Mouse (Mus musculus) hindlimb bud, embryonic 11.5 days (tissue): ENCODE measurements around the gene Tbc1d4.

Source experiments
- DNase-seq: peaks from one replicate; pipeline ENCODE4 v3.0.0-alpha.2; 2012; ENCODE audit warnings: low read depth, low spot score; ENCODE audit errors: extremely low spot score

Tbc1d4 gene

DNA sequence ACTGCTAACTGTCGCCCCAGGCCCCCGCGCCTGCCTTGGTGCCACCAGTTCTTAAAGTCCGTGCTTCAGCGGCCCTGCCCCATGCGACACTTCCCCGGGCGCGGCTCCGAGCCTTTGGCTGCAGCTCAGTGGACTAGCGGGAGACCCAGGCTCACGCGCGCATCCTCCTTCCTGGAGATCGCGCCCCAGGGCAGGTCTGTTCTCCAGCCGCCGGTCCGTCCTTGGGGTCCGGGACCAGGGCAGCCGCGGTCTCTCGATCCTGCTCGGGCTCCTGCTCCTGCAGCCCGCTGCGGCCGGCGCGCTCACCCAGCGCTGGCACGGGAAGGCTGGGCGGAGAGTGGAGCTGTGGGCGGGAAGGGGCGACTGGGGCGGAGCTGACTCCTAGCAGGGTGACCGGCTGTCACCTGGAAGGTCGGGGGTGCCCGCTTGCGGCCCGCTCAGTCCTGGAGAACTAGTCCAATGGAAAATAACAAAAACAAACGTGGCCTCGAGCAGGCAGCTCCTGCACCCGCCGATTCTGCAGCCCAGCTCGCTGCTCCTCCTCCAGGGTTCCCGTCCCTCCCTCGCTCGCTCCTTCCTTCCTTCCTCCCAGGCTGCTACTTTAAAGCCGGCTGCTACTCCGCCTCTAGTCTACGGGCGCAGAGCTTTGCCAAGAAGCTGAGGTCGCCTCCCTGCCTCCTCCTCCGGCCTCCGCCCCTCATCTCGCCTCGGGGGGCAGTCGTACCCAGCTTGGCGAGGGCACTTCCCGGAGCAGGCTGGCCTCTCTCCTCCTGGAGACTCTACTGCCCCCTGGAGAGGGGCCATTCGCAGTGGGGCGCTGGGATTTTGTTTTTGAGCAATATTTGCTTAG, at the start of gene Tbc1d4:
Gene Tbc1d4, minus strand, starts transcription at position 673 of the 850 bp plus-strand sequence.
- no peak for DNase-seq

DNA sequence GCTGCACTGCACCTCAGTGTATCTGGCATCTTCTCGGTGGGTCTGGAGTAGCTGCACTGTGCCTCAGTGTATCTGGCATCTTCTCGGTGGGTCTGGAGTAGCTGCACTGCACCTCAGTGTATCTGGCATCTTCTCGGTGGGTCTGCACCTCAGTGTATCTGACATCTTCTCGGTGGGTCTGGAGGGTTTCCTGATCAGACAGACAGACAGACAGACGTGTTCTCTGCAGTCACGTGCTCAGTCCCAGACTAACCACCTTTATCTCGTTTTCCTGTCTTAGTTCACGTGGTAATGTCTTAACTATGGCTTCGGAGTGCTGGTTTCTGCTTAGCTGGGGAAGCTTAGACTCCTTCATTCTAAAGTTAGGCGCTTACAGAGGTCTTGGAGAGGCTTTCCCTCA, 47.3 kb upstream of the Tbc1d4 start:
- no peak for DNase-seq

DNA sequence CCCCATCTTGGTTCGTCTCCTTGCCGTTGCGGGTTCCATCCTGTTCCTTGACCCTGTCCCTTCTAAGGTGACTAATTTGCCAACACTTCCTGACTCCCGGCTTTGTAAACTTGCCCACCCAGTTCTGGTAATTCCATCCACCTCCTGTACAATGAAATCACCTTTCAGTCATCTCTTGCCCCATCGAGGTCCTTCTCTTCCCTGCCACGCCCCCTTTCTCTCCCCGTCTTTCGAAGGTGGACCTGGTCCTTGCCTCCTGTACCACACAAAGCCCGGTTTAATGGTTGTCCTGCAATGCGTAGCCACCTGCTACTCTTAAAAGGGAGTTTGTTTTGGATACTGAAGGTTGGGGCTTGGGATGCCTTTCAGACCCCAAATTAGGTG, 45.5 kb upstream of the Tbc1d4 start:
- no peak for DNase-seq

DNA sequence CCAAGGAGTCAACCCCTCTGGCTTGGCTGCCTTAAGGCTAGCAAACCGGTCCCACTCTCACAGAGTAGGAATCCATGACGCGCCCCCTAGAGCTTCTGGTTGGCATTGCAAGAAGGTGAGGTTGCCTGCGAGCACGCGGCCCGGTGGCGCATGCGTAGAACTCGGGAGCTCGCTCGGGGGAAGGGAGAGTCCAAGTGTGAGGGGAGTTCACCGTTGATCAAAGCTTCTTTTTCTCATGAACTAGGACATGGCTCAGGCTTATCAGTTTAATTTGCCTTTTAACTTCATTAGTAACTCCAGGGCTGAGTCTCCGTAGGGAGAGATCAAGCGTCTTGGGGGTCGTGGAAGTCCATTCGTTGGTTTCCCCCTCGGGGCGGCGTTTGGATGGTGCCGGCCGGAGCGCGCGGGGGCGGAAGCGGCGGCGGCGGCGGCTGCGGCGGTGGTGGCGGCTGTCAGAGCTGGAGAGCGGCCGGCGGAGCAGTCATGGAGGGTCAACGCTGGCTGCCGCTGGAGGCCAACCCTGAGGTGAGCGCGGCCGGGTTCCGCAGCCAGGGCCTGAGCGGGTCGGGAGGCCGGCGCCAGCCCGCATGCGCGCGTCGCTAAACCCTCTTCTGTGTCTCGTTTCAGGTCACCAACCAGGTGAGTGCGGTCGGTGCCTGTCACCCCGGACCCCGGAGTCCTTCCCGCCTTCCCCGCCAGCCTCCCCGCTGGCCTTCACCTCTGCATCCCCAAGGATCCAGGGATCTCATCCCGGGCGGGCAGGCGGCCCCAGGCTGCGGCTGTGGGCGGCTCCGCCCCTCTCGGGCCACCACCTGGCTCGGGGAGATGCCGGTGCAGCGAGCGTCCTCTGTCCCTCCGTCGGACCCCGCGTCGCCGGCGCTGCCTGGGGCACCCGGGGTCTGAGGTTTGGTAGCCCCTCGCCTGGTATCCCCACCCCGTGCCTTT, 44.9 kb upstream of the Tbc1d4 start, which contains the start of gene Uchl3:
Gene Uchl3, plus strand, starts transcription at position 387 of the 945 bp plus-strand sequence.
- DNase-seq: peak; percentile 90

GRCm38 (mm10) chr14:101652571-101652970, 43.6 kb upstream of the Tbc1d4 start:
- no peak for DNase-seq

GRCm38 (mm10) chr14:101650551-101650950, 41.6 kb upstream of the Tbc1d4 start:
- DNase-seq: no peak

GRCm38 (mm10) chr14:101644948-101645347, 36.0 kb upstream of the Tbc1d4 start:
- no peak for DNase-seq

DNA sequence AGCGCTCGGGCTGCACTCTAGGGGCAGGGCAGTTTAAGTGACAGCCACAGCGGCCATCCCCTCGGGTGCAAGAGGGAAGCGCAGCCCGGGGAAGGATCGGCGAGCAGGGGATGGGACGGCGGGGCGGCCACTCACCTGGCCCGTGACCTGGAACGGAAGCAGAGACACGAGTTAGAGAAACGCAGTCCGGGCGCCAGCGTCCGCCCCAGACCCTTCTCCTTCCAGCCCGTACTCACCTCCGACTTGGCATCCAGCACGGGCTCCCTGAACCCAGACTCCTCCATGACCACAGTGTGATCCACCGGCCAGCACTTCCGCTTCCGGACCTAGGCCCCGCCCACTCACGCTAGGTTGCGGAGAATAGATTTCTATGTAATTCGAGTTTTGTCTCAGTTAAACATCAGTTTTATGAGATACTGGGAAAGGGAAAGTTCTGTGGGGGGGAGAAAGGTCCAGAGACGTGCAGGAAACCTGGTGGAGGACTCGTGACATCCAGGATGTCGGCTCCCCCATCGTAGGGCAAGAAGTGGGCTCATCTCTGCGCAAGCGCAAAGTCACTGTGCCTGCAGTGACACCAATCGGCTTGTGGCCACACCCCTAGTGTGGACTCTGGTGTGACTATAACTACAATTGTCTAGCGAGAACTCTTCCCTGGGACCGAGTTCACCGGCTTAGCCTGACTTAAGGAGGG, 31.3 kb upstream of the Tbc1d4 start, which contains the start of gene Commd6:
Gene Commd6, minus strand, starts transcription at position 534 of the 691 bp plus-strand sequence.
- DNase-seq: peak; percentile 82

GRCm38 (mm10) chr14:101637381-101637780, 28.4 kb upstream of the Tbc1d4 start:
- no peak for DNase-seq

GRCm38 (mm10) chr14:101635765-101636164, 26.8 kb upstream of the Tbc1d4 start:
- no peak for DNase-seq

- no peak for DNase-seq
Measured at GRCm38 (mm10) chr14:101630548-101630947, 21.6 kb upstream of the Tbc1d4 start.

- no peak for DNase-seq
Measured at GRCm38 (mm10) chr14:101617680-101618079, 8.7 kb upstream of the Tbc1d4 start.

GRCm38 (mm10) chr14:101616178-101616577, 7.2 kb upstream of the Tbc1d4 start:
- no peak for DNase-seq

- DNase-seq: no peak
Measured at GRCm38 (mm10) chr14:101613206-101613605, 4.2 kb upstream of the Tbc1d4 start.

- no peak for DNase-seq
Measured at GRCm38 (mm10) chr14:101610701-101611100, 1.7 kb upstream of the Tbc1d4 start.

DNA sequence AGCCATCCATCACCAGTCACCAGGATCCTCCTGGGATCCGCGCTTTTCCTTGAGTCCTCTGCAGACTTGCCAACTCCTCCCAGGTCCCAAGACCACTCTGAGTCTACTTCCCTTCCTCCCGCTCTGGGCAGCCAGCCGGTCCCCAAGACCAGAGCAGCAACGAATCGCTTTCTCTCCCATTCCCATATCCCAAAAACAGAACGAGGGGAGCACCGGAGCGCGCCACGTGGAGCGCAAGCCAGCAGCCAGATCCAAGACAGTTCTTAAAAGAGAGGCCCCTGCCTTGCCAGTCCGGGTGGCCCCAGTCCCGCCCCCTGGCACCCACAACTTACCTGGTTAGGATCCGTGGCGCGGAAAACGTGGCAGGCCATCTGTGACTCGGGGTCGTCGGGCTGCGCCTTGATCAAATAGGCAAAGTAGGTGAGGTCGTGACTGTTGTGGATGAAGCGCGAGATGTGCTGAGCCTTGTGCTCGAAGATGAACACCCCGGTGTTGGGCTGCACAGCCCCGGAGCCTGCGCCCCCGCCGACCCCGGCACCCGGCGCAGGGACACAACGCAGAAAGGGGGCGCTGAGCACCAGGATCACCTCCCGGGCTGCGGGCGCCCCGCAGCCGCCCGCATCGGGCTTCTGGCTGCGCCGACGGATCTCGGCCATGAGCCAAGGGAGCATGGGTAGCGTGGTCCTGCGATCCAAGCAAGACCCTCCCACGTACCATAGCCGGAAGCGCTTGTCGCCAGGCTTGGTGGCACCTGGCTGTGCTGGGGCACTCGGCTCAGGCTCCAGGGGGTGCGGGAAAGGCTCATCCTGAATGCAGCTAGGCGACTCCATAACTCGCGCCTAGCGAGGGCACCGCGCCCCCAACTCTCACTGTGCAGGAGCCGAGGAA, 1.1 kb downstream of the Tbc1d4 start:
- no peak for DNase-seq

DNA sequence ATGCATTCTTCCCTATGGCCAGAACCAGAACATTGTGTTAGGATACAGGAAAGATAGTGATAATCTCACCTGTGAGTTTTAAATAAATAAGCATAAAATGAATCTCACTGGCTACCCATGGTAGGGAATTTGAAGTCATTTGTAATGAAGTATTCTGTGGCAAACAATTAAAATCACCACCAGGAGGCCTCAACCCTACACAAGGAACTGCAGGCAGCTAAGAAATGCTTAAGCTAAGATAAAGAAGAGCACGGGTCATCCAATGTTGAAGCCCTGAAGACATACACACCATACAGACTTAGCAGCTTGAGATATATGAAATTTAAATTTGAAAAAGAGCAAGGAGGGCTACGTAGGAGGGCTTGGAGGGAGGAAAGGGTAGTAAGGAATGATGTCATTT, 3.1 kb downstream of the Tbc1d4 start:
- DNase-seq: no peak

- no peak for DNase-seq
Measured at GRCm38 (mm10) chr14:101602851-101603250, 6.1 kb downstream of the Tbc1d4 start.

DNA sequence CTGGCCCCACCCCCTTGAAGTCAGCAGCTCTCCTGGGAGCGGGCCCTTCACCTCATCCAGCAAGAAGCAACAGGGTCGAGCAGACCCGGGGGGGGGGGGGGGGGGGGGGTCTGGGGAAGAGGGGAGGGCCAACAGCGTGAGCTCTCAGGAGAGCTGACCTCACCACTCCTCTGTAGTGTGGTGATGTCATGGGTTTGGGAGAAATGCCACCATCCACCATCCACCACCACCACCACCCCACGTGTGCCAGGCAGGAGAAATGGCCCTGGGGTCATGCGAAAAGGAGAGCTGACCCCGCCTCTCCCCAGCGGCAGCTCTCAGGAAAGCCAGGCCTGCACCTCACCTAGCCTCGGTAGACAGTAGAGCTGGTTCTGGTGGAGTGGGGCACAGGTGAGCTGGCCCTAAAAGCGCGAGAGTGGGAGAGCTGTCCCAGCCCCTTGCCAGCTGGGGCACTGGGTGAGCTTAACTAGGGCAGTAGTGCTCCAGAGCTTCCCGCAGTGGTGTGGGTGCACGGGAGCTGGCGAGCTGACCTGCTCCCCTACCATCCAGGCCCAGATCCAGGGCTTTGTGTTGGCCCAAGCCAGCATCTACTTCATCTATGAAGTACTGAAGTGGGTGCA, 11.8 kb downstream of the Tbc1d4 start:
- no peak for DNase-seq

- no peak for DNase-seq
Measured at GRCm38 (mm10) chr14:101596691-101597090, 12.3 kb downstream of the Tbc1d4 start.
